Mouse (Mus musculus) thymus, postnatal 10 days (tissue): ENCODE results near the gene Tpsg1.

Source experiments
- DNase-seq, 2 experiments: peaks; one replicate each; pipeline ENCODE4 v3.0.0; 2021; ENCODE audit warnings: low spot score in 2 of 2

The Tpsg1 gene

GRCm38 (mm10) chr17:25407352-25407751 is 38.3 kb downstream of the Tpsg1 start:
- DNase-seq, result no peak

- no peak for DNase-seq
Measured at GRCm38 (mm10) chr17:25408302-25408999, 39.4 kb downstream of the Tpsg1 start.

GRCm38 (mm10) chr17:25409621-25410020 is 40.5 kb downstream of the Tpsg1 start:
- no peak for DNase-seq

- no peak for DNase-seq
Measured at GRCm38 (mm10) chr17:25410180-25410579, 41.1 kb downstream of the Tpsg1 start.

- DNase-seq, result no peak
Measured at GRCm38 (mm10) chr17:25410786-25411185, 41.7 kb downstream of the Tpsg1 start.

DNA sequence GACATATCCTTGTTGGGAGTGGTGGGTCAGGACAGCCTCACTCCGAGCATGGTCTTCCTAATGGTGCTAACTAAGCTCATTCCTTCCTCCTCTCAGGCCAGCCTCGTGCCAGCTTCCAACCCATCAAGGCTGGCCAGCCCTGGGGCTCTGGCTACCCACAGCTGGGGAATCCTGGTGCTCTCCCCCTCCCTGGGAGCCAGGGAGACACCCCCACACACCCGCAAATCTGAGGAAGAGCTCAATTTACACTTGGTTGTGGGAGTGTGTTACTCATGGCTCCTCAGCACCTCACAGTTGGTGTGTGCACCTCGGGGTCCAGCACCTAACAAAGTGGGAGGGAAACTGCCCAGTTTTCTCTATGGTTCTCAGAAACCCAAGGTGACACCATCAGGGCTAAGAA is 42.2 kb downstream of the Tpsg1 start:
- no peak for DNase-seq

- DNase-seq, result no peak
Measured at GRCm38 (mm10) chr17:25414209-25414608, 45.1 kb downstream of the Tpsg1 start.

DNA sequence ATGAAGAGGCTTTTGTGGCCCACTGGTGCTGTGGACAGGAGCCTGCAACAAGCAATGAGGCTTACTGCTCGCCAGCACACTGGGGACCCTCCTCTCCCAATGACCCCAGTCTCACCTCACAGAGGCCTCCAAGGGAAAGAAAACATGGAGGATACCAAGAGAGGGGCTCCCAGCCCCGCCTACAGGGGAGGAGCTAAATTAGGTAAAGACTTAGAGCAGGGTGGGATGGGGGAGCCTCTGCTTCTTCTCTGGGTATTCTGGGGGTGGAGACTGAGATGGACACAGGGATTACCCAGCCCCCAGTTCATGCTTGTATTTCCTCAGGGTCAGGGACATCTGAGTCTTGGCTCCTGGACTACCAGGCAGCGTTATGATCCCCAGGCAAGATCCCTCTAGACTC is 45.8 kb downstream of the Tpsg1 start:
- DNase-seq, result no peak

GRCm38 (mm10) chr17:25415421-25415913 is 46.4 kb downstream of the Tpsg1 start:
- DNase-seq, result no peak

DNA sequence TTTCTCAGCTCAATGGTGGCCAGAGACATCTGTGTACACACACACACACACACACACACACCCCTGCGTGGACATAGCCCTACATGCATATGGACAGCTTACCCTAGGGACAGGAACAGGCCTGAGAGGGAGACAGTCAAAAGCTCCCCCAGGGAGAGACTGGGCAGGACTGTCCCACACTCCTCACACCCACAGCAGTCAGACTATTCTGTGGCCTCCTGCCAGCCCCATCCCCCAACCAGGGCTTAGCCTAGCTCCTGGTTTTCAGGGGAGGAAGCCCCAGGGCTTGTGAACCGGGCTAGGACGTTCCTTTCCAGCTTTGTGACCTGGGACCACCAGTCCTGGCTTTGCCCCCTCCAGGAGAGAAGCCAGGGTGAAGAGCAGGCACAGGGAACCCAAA is 47.1 kb downstream of the Tpsg1 start:
- no peak for DNase-seq

DNA sequence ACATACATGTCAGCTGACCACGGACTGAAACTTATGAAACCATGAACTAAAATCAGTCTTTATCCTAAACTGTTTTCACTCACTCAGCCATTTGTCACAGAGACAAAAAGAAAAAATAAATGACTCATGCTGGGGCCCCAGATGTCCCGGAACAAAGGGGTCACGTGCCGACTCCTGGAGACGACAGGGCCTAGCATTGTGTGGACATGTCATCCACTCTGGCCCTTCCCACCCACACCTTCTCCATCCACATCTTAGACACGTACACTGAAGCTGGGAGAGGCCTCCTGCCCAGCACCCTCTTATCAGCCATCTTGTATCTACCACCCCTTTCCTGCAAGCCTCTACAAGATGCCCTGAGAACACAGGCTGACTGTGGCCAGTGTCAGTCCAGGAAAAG is 48.9 kb downstream of the Tpsg1 start:
- no peak for DNase-seq

- DNase-seq, result no peak
Measured at GRCm38 (mm10) chr17:25418926-25419325, 49.9 kb downstream of the Tpsg1 start.

- DNase-seq, result no peak
Measured at GRCm38 (mm10) chr17:25420998-25421397, 51.9 kb downstream of the Tpsg1 start.
